Mouse (Mus musculus) adrenal gland, postnatal 10 days (tissue): ENCODE measurements around the gene Slc7a5. TPM values are rescaled to one million over a fixed set of nuclear protein-coding genes. Genes with fewer than 3 reads are reported as not detected.

ENCODE experiments used
- DNase-seq: peaks from one replicate; pipeline ENCODE4 v3.0.0; 2021; ENCODE audit warnings: mixed read lengths
- total RNA-seq, 2 experiments: library from RNA; stranded (reverse); gene quantifications; 2 replicates each; pipeline ENCODE4 v1.2.3; 2021

Slc7a5 gene
- total RNA-seq, 2 experiments from 2014 or later: 32.0 to 47.2 TPM

DNA sequence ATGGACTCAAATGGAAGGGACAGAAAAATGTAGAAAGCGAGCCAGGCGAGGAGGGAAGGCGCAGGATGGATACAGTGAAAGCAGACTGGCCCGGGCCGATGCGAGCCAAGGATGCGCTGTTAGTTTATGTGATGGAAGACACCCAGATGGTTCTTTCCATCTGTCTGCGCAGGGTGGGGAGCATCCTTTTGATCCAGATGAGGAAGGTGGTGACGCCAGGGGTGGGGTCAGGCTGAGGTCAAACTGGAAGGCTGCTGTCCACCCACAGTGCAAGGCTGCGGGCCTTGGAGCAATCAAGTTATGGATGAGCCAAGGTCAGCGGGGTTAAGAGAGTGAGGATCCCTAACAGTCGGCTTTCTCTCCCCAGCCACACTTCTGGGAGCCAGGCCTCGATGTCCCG, 28.9 kb upstream of the Slc7a5 start:
- no peak for DNase-seq

DNA sequence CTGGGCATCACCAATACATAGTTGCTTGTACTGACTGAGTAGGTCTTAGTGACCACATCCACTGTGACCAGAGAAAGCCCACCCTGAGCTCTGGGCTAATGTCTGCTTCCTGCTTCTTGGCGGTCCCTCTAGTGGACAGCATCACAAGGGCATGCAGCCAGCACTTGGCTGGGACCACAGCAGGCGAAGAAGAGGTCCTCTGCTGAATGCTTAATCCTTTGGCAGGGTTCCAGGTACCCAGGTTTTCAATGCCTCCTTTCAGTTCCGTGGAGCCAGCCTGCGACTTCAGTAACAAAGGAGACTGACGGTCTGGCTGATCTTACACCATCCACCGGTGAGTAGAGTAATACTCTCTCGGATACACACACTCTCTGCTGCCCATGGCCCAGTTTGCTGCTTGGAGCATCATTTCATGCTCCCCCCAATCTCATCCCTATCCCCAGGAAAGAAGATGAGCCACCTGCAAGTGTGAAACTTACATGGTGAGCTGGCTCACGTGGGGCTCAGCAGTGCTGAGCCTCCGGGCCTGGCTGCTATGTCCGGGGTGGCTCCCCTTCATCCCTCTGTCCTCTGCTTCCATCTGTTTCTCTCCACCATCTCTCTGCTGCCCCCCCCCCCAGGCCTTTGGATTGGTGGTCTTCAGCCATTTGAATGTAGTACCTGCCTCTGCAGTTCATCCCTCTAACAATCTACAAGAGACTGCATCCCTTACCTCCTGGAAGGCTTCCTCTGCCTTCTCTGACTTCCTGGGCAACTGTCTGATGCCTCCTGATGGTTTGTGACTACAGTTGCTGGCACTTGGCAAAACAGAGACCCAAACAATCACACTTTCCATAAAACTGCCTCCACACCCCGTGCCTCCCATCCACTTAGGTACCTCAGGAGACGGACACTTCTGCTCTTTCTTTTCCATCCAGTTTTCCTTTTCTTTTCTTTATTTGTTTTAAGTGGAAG, 28.1 kb upstream of the Slc7a5 start:
- DNase-seq: no peak

DNA sequence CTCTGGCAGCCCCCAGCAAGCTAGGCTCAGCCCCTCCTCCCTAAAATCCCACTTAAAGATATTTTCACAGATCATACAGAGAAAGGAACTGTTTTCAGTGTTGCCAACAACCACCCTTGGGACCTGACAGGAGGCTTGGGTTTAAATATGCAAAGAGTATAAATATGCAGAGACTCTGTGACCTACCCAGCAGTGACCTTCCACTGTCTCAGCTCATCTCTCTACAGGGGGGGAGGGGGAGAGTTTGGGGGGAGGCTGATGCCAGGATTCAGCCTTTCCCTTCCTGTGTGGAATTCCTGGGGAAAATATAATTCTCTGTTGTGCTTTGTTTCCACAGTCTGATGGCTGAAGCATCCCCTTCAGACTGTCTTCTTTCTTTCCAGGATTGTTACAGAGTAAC, 27.4 kb upstream of the Slc7a5 start:
- no peak for DNase-seq

DNA sequence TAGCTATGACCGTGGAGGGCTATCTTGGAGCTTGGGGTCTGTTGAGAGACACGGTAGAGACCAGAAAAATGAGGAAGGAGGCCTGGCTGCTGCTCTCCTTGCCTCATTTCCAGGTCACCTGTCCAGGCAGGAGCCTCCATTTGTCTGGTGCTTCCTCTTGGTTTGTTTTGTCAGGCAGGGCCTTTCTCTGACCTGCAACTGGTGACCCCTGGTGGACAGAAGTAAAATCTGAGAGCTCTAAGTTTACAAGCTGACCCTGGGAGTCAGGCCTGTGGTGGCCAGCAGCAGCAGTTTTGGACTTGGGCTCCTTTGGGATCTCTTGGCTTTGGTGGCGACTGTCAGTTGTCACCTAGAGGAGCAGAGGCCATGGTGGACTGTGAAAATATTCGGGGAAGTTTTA, 27.0 kb upstream of the Slc7a5 start:
- peak; percentile 66 for DNase-seq

DNA sequence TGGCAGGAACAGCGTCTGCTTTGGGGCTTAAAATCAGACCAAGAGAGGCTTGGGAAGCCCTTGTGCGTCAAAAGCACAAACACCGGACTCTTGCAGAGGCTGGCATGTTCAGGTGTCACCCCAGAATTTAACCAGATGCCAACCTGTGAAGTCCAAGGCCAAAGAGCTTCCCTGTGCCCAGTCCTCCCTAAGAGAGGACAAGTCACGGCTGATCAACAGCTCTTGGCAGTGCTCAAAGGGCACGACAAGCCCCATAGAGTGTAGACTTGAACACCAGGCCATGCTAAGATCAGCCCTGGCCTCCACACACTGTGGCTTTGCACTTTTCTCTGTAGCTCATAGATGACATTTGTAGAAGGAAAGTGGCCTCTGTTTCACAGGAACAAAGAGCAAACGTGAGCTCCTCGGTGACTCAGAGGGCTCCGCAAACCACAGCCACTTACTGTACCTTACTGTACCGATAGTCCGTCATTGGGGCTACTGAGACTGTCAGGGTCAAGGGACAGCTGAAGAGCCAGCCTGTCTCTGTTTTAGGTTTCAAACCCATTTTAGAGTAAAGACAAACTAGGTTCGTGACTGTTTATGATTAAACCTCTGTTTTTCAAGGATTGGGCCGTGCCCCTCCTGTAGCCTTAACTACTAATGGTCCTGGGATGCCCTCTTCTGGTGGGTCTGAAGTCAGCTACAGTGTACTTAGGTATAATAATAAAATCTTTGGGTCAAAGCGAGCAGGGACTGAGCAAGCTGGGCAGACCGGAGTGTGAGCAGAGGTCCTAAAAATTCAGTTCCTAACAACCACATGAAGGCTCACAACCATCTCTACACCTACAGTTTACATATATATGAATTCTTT, 25.4 kb upstream of the Slc7a5 start:
- DNase-seq: no peak

DNA sequence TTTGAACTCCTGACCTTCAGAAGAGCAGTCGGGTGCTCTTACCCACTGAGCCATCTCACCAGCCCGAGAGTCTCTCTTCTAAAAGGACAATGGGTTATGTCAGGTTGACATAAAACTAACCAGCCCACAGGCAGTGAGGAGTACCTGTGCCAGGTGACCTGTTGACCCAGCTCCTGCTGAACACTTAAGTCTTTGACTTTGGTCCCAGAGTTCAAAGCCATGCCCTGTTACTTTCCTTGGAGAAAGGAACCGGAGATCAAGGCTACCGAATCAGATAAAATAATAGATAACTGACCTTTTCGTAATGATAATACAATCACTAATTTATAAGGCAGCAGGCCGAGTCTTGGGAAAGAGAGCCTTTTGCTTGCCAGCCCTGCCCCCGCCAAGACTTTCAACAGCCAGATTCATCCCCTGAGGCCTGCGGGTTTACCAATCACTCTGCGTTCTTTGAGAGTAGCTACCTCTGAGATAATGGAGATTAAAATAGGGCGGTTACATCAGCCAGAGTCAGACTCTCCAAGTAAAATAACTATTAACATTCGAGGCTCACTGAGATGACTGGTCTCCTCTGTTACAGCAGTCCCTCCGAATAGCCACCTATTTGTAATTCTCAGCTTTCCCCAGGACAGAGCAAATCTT, 24.7 kb upstream of the Slc7a5 start:
- DNase-seq: peak; percentile 71

DNA sequence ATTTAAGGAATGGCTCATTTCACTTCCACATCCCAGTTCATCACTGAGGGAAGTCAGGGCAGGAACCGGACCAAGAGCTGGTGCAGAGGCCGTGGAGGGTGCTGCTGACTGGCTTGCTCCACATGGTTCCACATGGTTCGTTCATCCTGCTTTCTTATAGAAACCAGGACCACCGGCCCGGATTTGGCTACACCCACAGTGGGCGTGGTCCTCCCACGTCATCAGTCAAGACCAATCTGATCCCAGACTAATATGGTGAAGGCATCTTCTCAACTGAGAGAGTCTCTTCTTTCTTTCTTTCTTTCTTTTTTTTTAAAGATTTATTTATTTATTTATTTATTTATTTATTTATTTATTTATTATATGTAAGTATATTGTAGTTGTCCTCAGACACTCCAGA, 24.1 kb upstream of the Slc7a5 start:
- DNase-seq: no peak

DNA sequence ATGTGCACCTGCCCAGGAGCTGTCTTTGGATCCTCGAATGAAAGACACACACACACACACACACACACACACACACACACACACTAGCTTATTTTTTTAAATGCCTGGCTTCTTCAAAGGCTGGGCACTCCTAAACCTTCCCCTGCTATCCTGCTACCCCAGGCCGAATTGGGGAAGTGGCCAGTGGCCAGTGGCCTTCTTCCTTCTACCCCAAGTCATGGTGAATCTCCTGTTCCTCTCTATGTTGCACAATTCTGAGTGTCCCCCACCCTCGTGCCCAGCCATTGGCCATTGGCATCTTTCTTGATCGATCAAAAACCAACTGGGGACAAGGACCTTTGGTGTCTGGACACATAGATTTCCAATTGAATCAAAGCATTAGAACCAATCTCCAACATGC, 22.6 kb upstream of the Slc7a5 start:
- no peak for DNase-seq

DNA sequence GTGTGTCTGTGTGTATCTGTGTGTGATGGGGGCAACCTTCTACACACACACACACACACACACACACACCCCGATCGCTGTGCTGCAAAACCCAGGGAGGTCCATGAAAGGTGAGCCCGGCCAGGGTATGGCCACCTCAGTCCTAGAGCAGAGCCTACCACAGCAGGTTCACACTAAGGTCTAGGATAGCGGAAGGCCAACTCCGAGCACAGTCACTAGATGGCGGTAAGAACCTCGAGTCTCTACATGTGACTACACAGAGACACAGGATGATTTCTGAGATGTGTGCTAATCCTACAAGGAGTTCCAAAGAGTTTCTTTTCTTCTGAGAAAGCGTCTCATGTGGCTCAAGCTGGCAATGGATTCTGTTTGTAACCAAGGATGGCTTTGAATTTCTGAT, 19.8 kb upstream of the Slc7a5 start:
- peak; percentile 70 for DNase-seq

DNA sequence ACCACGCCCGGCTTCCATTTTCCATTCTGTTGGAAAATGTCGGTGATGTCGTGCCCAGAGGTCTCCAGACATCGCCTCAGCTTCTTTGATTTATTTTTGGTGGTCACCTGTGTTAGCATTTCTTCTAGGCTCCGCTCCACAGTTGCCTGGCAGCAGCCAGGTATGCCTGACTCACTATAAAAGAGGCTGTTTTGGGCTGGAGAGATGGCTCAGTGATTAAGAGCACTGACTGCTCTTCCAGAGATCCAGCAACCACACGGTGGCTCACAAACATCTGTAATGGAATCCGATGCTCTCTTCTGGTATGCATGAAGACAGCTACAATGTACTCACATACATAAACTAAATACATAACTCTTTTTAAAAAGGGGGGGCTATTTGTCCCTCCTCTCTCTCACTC, 18.8 kb upstream of the Slc7a5 start:
- no peak for DNase-seq

DNA sequence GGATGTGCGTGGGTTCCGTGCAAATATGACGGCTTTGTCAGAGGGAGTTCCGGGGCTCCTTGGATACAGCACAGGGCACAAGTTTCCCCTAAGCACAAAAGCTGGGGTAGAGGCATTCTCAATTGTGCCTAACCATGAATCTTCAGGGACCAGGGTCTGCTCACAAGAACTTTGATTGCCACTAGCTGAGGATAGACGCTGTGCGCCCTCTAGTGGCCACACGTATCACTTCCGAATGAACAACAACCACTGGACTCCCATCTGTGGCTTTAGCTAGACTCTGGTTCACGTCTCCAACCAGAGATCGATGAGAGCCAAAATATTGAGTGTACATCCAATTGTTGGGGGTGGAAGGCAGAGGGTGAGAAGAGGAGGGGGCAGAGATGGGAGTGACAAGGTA, 18.1 kb upstream of the Slc7a5 start:
- peak; percentile 86 for DNase-seq

DNA sequence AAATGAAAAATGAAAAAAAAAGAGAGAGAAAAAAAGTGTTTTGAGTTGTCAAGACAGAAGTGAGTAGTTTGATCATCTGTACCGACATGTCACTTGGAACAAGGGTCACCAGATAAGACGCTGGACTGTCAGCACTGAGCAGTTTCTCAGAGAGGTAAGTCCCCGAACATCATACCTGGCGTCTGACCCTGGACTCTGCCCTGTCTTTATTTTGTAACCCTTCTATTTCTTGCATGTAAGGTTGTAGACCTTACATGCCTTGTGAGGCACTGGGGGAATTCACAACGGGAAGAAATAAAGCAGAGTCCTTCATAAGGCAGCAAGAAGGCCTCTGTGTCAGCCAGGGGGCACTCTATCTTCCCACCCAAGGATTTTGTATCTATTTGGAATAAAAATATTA, 17.2 kb upstream of the Slc7a5 start:
- no peak for DNase-seq

DNA sequence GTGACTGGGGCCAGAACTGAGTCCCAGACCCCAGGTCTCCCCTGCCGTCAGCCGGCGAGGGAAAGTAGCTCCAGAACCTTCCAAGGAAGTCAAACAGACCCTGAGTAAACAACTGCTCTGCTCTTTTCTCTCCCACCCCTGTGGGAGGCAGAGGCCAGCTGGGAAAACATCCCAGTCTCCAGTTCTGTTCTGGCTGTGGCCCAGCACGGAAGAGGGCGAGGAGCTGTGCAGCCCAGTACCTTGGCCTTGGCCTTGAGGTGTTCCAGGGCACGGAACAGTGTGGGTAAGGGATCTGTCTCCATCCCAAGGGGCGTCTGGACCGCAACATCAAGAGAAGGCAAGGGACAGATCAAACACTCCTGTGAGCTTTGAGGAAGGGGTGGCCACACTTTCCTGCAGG, 14.6 kb upstream of the Slc7a5 start:
- DNase-seq: peak; percentile 59

DNA sequence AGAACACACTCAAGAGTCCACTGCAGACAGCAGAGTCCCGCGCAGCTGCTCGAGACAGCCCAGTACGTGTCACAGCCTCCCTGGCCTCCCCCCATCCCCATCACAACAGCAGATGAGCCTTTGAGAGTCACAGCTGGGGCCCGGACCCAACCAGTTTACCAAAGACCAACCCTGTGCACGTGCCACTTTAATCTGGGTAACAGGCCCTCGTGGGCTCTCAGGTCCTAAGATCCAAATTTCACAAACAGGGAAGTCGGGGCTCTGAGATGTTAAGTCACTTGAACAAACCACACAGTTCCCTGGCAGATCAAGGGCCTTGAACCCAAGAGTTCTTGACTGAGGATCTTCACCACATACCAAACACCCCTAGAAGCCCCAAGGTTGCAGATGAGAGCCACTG, 14.1 kb upstream of the Slc7a5 start:
- no peak for DNase-seq

DNA sequence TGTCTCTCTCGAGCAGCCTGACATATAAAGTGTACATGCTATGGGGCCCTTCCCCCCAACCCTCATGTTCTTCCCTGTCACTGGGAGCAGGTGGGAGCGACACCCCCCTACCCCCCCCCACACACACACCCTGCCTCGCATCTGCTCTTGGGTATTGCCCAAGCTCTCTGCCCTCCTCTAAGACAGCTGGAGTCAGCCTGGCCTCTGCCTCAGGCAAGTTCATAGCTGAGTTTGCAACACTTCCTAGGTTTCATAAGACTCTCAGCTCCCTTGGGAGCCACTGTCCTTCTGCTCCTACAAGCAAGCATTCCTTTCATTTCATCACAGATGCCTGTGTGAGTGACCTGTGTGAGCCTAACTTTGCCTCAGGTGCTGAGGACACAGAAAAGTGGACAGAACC, 12.2 kb upstream of the Slc7a5 start:
- DNase-seq: peak; percentile 49

DNA sequence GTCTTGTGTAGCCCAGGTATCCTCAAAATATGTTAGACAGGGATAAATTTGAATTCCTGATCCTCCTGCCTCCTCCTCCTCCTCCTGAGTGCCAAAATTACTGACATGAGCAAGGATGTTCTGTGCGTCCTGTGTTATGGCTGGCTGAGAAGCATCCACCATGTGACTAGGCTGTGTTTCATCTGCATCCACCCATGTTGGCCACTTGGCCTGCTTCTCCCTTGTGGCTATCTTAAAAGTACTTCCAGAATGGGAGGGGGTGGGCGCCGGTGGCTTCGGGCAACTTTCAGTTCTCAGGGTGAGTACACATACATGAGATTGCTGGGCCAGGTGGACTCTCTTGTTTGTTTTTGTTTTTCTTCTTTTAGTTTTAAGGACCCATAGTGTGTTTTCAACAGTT, 11.7 kb upstream of the Slc7a5 start:
- no peak for DNase-seq

DNA sequence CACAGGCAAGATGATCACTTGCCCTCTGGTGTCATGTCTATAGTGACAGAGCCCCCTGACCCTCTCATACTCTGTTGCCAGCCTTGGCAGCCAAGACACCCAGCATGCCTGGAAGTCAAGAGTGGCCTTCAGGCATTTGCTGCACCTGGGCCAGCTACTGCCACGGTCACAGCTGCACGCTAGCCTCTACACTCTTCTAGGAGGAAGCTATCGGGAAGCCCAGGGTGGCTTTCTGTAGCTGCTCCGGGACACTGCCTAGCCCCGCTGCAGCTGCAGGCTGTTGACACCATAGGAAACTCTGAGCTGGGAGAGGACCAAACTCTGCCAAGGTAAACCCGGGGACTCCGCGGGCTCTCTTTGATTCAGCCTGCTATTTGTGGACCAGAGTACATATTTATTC, 5.9 kb upstream of the Slc7a5 start:
- DNase-seq: no peak

DNA sequence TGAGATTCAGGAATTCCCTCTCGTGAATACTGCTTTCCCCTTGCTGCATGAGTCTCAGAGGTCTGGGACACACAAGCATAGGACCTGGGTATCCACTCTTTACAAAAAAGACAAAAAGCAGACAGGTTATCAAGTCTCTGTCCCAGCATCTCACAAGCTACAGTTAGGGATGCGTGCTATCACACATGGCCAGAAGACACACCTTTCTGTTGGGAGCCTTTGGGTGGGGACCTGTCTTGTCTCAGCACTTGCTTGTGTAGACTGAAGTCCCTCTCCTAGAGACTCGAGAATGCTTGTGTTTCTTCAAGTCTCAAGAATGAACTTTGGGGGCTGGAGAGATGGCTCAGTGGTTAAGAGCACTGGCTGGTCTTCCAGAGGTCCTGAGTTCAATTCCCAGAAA, 5.3 kb upstream of the Slc7a5 start:
- DNase-seq: no peak

DNA sequence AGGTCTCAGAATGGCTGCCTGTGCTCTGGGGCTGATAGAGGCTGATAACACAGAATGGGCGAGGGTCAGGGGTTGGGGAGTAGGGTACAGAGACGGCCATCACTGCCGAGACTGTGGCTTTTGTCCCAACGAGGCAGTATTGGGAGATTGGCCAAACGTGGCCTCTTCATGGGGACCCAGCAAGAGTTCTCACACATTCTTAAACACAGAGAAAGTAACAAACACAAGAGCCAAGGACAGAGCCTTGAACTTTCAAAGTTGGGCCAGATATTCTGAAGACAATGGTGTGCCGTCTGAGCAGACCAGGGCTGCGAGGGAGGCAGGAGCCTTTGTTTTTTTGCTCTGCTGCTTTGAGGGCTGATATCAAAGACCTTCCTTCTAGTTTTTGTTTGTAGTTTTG, 4.5 kb upstream of the Slc7a5 start:
- DNase-seq: no peak

DNA sequence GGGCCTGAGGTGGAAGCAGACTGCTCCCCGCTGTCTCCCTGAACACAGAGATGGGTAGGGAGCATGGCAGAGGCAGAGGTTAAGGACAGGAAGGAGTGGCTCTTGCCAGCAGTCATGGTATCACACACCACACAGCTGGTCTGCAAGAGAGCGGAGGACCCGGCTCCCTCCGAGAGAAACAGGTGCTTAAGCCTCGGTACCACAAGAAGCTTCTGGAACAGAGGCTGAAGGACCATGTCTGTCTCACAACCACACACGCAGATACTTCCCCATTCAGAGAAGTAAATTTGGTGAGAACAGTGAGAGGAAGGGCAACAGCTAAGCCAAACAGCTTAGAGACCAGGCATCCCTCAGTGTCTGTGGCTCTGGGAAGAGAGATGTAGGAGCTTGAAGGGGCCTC, 3.9 kb upstream of the Slc7a5 start:
- DNase-seq: no peak

DNA sequence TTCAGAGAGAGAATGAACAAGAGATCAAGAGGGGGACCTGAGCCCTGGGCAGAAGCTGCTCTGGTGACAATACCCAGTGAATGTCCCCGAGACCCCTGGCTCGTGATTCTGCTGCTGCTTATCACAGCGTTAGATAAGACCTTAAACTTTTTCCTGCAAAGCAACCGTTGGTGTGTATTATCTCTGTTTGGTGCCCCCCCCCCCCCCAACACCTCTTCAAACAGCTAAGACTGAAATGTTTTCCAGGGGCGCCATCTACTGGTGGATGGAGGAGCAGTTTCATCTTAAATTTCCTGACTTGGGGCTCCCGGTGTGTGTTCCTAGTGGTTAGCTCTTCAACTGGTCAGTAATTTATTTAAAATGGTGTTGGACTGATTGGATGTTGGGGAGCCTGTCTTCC, 2.2 kb upstream of the Slc7a5 start:
- peak; percentile 87 for DNase-seq

DNA sequence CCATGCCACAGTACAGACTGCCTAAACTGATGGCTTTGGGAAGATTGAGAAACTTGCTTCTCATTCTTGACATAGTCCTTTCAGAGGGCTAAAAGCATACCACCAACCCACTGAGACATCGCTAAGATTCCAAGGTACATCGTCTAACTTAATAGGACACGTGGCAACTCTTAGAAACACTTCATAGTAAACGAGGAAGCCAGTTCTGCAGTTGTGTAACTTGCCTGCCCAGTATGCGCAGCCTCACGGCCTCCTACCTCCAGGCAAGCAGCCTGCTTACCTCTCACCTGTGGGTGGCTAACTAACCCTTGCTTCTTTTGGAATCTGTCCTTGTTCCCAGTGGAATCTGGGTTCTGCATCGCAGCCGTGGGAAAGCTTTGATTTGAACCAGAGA, 1.7 kb upstream of the Slc7a5 start:
- DNase-seq: no peak
